Mouse (Mus musculus) B cell, adult 62 days (primary cell): Measurements from ENCODE around the gene Gm11115. TPM values are rescaled to one million over a fixed set of nuclear protein-coding genes. Genes with fewer than 3 reads are reported as not detected.

Source experiments
- total RNA-seq: library from RNA; stranded (reverse); gene quantifications from 4 replicates; pipeline ENCODE4 v1.2.4, GENCODE M21; 2023

Gm11115 gene
- not detected in 4 replicates for total RNA-seq

DNA sequence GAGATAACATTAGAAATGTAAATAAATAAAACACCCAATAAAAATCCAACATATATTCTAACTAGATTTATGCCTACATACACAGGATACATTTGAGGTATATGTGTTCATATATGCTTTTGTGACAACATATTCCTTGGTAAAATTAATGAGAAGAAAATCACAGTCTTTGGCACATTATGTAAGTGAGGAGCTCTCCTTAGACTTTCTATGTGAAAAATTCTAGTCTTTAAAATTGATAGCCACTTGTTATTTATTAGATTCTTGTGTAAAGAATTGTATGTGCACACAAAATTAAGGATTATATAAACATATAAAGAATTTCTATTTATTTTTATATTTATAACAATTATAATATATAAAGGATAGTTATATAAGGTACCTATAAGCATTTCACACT, at the start of gene Gm11115:
Gm11115 (minus strand) TSS at position 101 of the 400 bp plus-strand sequence.

GRCm38 (mm10) chr5:88111430-88111829, 42.5 kb downstream of the Gm11115 start, which contains the start of gene Gm11116:
Gene Gm11116 (minus strand): TSS chr5:88111530.

Other genes starting within 250 kb of the Gm11115 start
- gene Csn3, start 228.5 kb downstream of the Gm11115 start, total RNA-seq: not detected in 4 replicates
- gene 2310003L06Rik, start 184.6 kb downstream of the Gm11115 start, total RNA-seq: not detected in 4 replicates
- not detected in 4 replicates for gene Gm28434, start 184.6 kb downstream of the Gm11115 start, total RNA-seq
- not detected in 4 replicates for gene Cabs1, start 174.7 kb downstream of the Gm11115 start, total RNA-seq
- gene Smr3a, start 151.6 kb downstream of the Gm11115 start, total RNA-seq: not detected in 4 replicates
- gene Smr2, start 67.5 kb downstream of the Gm11115 start, total RNA-seq: not detected in 4 replicates
- gene Gm11116, start 42.6 kb downstream of the Gm11115 start, total RNA-seq: not detected in 4 replicates
- not detected in 4 replicates for gene Gm7714, start 114.8 kb upstream of the Gm11115 start, total RNA-seq
- gene Prol1, start 163.2 kb upstream of the Gm11115 start, total RNA-seq: not detected in 4 replicates
- gene Amtn, start 222.0 kb upstream of the Gm11115 start, total RNA-seq: not detected in 4 replicates